Mouse (Mus musculus) CH12.LX (cell line): ENCODE measurements around the gene Dhx58.

Experiments used
- CTCF ChIP-seq, 2 experiments: IDR thresholded peaks in 1 of 2; conservative IDR thresholded peaks in 1 of 2; 2 replicates each; pipeline ENCODE4 v1.5.1; 2011 to 2012; ENCODE audit warnings: low read depth in 2 of 2, low read length in 2 of 2, improper control_type of control experiment in 1 of 2, inconsistent platforms in 1 of 2, mild to moderate bottlenecking in 1 of 2, moderate library complexity in 1 of 2
- MAZ ChIP-seq: IDR thresholded peaks from 2 replicates; pipeline ENCODE4 v1.6.1; 2012; ENCODE audit warnings: low read depth, mild to moderate bottlenecking, inconsistent platforms, low read length, improper control_type of control experiment, moderate library complexity
- POLR2A ChIP-seq: IDR thresholded peaks from 2 replicates; pipeline ENCODE4 v1.6.1; 2011; ENCODE audit warnings: low read depth, mild to moderate bottlenecking, improper control_type of control experiment, low read length

DNA sequence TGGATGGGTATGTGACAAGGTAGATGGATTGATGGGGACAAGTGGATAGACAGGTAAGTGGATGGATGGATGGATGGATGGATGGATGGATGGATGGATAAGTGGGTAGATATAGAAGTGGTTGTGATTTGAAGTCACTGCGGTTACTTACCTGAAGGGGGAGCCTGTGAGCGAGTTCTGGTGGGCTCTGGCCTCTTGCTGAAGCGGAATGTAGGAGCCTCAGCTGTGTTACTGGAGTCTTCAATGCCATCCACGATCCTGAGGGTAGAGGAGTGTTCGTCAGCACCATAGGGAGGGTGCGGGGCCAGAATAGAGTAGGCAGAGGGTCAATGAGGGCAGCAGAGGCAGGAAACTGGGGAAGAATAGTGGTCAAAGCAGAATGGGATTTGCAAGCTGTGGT is 41.0 kb upstream of the Dhx58 start:
- TF ChIP-seq CTCF (conservative IDR thresholded peaks at IDR 0.05 in 1 of 2, IDR thresholded peaks at IDR 0.05 in 1 of 2; ENCODE audit: low read depth in 2 of 2, low read length in 2 of 2) (peak; percentile 73 to 89), POLR2A (no peak), MAZ (no peak)
